Mouse (Mus musculus): ENCODE results near the gene Slc25a14. TPM values are rescaled to one million over a fixed set of nuclear protein-coding genes. Genes with fewer than 3 reads are reported as not detected.

Slc25a14 gene
- polyA plus RNA-seq, 1 experiment from 2014 or later, result 9.0 TPM

GRCm38 (mm10) chrX:48604872-48605271 is 18.3 kb upstream of the Slc25a14 start:
- H3K36me3 ChIP-seq (ENCODE audit: insufficient read depth, low read length), result no peaks in the 10 kb centered on the region
- H3K9me3 ChIP-seq (ENCODE audit: low read length), result no peaks in the 10 kb centered on the region
- H3K27me3 ChIP-seq (replicated peaks; ENCODE audit: insufficient read depth, low read length), result no peaks in the 10 kb centered on the region
- WGBS, result 46% methylated on average over 2 of the region's 2 CpGs
- H3K9ac ChIP-seq (replicated peaks; ENCODE audit: low read depth), result no peak overlapping the region
- no peak overlapping the region for H3K4me2 ChIP-seq (replicated peaks; ENCODE audit: low read depth, low read length)
- H3K4me3 ChIP-seq (ENCODE audit: low read depth, low read length), result no peak overlapping the region
- ATAC-seq (no peak), DNase-seq (ENCODE audit: low spot score) (no peak)
- no peak overlapping the region for H3K27ac ChIP-seq (ENCODE audit: low read length)
- TF ChIP-seq EP300 (IDR thresholded peaks at IDR 0.05) (no peak), CTCF (IDR thresholded peaks at IDR 0.05) (no peak)
- H3K4me1 ChIP-seq (ENCODE audit: insufficient read depth, low read depth, low read length), result no peaks in the 10 kb centered on the region

GRCm38 (mm10) chrX:48623049-48623378 is 199 bp upstream of the Slc25a14 start:
- H3K36me3 ChIP-seq (ENCODE audit: insufficient read depth, low read length), result no peaks in the 10 kb centered on the region
- H3K27ac ChIP-seq (ENCODE audit: low read length), result no peak overlapping the region
- DNase-seq (ENCODE audit: low spot score), result no peak
- H3K9me3 ChIP-seq (ENCODE audit: low read length), result no peaks in the 10 kb centered on the region
- peak overlapping the region; percentile 56 for H3K4me3 ChIP-seq (ENCODE audit: low read depth, low read length)
- 14% methylated on average over 4 of the region's 4 CpGs for WGBS
- H3K4me1 ChIP-seq (ENCODE audit: insufficient read depth, low read depth, low read length), result no peaks in the 10 kb centered on the region
- no peak overlapping the region for H3K9ac ChIP-seq (replicated peaks; ENCODE audit: low read depth)
- ATAC-seq, result no peak
- H3K4me2 ChIP-seq (replicated peaks; ENCODE audit: low read depth, low read length), result peak overlapping the region; percentile 58
- no peaks in the 10 kb centered on the region for H3K27me3 ChIP-seq (replicated peaks; ENCODE audit: insufficient read depth, low read length)
- TF ChIP-seq EP300 (IDR thresholded peaks at IDR 0.05), result no peak
- no peak for TF ChIP-seq CTCF (IDR thresholded peaks at IDR 0.05)

- 12% methylated on average over 8 of the region's 9 CpGs for WGBS
- TF ChIP-seq CTCF (IDR thresholded peaks at IDR 0.05) (no peak), EP300 (IDR thresholded peaks at IDR 0.05) (no peak)
- no peak overlapping the region for H3K27ac ChIP-seq (ENCODE audit: low read length)
- ATAC-seq (no peak), DNase-seq (ENCODE audit: low spot score) (no peak)
- no peaks in the 10 kb centered on the region for H3K36me3 ChIP-seq (ENCODE audit: insufficient read depth, low read length)
- no peaks in the 10 kb centered on the region for H3K4me1 ChIP-seq (ENCODE audit: insufficient read depth, low read depth, low read length)
- no peaks in the 10 kb centered on the region for H3K27me3 ChIP-seq (replicated peaks; ENCODE audit: insufficient read depth, low read length)
- peak overlapping the region; percentile 58 for H3K4me2 ChIP-seq (replicated peaks; ENCODE audit: low read depth, low read length)
- H3K9ac ChIP-seq (replicated peaks; ENCODE audit: low read depth), result 0 out of 2 replicates have a peak overlapping the region, but pooled peaks have one; percentile 23
- peak overlapping the region; percentile 56 for H3K4me3 ChIP-seq (ENCODE audit: low read depth, low read length)
- no peaks in the 10 kb centered on the region for H3K9me3 ChIP-seq (ENCODE audit: low read length)
Measured at GRCm38 (mm10) chrX:48624054-48624420, 824 bp downstream of the Slc25a14 start.

DNA sequence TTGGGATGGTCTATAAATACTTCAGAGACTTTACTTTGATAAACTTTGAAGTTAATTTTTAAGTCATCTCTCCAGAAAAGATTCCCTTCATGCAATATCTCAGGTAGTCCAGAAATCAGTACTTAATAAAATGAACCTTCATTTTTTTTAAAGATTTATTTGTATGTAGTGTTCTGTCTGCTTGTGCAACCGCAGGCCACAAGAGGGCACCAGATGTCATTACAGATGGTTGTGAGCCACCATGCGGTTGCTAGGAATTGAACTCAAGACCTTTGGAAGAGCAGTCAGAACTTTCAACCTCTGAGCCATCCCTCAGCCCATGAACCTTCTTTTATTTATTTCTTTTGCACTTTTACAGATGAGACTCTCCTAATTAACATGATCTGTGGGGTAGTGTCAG is 13.8 kb downstream of the Slc25a14 start:
- ATAC-seq (no peak), DNase-seq (ENCODE audit: low spot score) (no peak)
- Histone ChIP-seq H3K27me3 (replicated peaks; ENCODE audit: insufficient read depth, low read length) (no peaks in the 10 kb centered on the region), H3K4me1 (ENCODE audit: insufficient read depth, low read depth, low read length) (no peaks in the 10 kb centered on the region), H3K9me3 (ENCODE audit: low read length) (no peaks in the 10 kb centered on the region), H3K4me3 (ENCODE audit: low read depth, low read length) (no peak overlapping the region), H3K36me3 (ENCODE audit: insufficient read depth, low read length) (no peaks in the 10 kb centered on the region), H3K9ac (replicated peaks; ENCODE audit: low read depth) (no peak overlapping the region), H3K4me2 (replicated peaks; ENCODE audit: low read depth, low read length) (no peak overlapping the region), H3K27ac (ENCODE audit: low read length) (no peak overlapping the region)
- no peak for TF ChIP-seq EP300 (IDR thresholded peaks at IDR 0.05)
- TF ChIP-seq CTCF (IDR thresholded peaks at IDR 0.05), result peak; percentile 30; the same call in 1 of the 2 replicates
- WGBS, result 77% methylated on average over 2 of the region's 2 CpGs

DNA sequence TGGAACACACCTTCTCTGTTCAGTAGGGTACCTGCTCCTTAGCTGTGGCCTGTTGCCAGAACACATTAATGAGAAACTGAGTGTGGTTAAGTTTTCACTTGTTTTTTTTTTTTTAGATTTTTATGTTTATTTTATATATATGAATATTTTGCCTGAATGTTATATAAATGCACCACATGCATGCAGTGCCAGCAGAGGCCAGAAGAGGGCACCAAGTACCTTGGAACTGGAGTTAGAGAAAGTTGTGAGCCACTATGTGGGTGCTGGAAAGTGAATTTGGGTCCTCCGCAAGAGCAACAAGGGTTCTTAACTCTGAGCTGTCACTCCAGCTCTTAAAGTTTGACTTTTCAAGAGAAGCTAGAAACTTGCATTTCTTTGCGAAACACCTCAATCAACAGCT is 20.9 kb downstream of the Slc25a14 start:
- no peak overlapping the region for H3K4me2 ChIP-seq (replicated peaks; ENCODE audit: low read depth, low read length)
- no peaks in the 10 kb centered on the region for H3K36me3 ChIP-seq (ENCODE audit: insufficient read depth, low read length)
- no peaks in the 10 kb centered on the region for H3K9me3 ChIP-seq (ENCODE audit: low read length)
- no peak overlapping the region for H3K4me3 ChIP-seq (ENCODE audit: low read depth, low read length)
- H3K9ac ChIP-seq (replicated peaks; ENCODE audit: low read depth), result no peak overlapping the region
- H3K4me1 ChIP-seq (ENCODE audit: insufficient read depth, low read depth, low read length), result no peaks in the 10 kb centered on the region
- H3K27me3 ChIP-seq (replicated peaks; ENCODE audit: insufficient read depth, low read length), result no peaks in the 10 kb centered on the region
- DNase-seq (ENCODE audit: low spot score), result no peak
- ATAC-seq, result no peak
- TF ChIP-seq CTCF (IDR thresholded peaks at IDR 0.05), result peak; percentile 61
- TF ChIP-seq EP300 (IDR thresholded peaks at IDR 0.05), result no peak
- H3K27ac ChIP-seq (ENCODE audit: low read length), result no peak overlapping the region
- WGBS, result 93% methylated on average over 2 of the region's 2 CpGs

DNA sequence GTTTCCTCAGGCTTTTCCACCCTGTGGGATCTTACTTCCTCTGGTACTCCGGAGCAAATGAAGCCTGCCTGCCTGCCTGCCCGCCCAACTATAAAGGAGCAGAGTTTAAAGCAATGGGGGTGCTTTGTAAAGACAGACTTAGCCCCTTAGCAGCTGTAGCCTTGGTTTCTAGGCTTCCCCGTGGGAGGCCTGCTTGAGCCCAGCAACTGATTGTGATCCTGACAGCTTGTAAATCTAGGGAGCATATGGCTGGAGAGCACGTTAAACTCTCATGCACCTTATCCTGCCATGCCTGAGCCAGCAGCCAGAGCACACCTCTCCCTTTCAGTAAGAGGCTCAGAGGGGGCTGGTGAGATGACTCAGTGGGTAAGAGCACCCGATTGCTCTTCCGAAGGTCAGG is 43.6 kb downstream of the Slc25a14 start:
- no peaks in the 10 kb centered on the region for H3K36me3 ChIP-seq (ENCODE audit: insufficient read depth, low read length)
- no peaks in the 10 kb centered on the region for H3K27me3 ChIP-seq (replicated peaks; ENCODE audit: insufficient read depth, low read length)
- 43% methylated on average over 6 of the region's 6 CpGs for WGBS
- H3K4me3 ChIP-seq (ENCODE audit: low read depth, low read length), result no peak overlapping the region
- ATAC-seq (no peak), DNase-seq (ENCODE audit: low spot score) (no peak)
- no peak overlapping the region for H3K4me2 ChIP-seq (replicated peaks; ENCODE audit: low read depth, low read length)
- no peaks in the 10 kb centered on the region for H3K4me1 ChIP-seq (ENCODE audit: insufficient read depth, low read depth, low read length)
- no peak overlapping the region for H3K27ac ChIP-seq (ENCODE audit: low read length)
- no peak overlapping the region for H3K9ac ChIP-seq (replicated peaks; ENCODE audit: low read depth)
- TF ChIP-seq EP300 (IDR thresholded peaks at IDR 0.05) (no peak), CTCF (IDR thresholded peaks at IDR 0.05) (no peak)
- no peaks in the 10 kb centered on the region for H3K9me3 ChIP-seq (ENCODE audit: low read length)

DNA sequence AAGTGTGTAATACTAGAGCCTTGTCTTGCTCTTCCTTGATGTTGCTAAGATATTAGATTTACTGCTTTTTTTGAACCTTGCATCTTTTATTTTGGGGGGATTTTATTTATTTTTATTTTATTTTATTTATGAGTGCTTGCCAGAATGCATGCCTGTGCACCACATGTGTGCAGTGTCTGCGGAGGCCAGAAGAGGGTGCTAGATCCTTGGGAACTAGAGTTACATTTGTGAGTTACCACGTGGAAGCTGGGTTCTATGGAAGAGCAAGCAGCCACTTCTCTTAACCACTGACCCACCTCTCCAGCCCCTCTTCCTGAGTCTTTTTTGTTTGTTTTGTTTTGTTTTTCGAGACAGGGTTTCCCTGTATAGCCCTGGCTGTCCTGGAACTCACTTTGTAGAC is 46.4 kb downstream of the Slc25a14 start:
- ATAC-seq (no peak), DNase-seq (ENCODE audit: low spot score) (no peak)
- Histone ChIP-seq H3K9me3 (ENCODE audit: low read length) (no peaks in the 10 kb centered on the region), H3K4me2 (replicated peaks; ENCODE audit: low read depth, low read length) (no peak overlapping the region), H3K9ac (replicated peaks; ENCODE audit: low read depth) (no peak overlapping the region), H3K36me3 (ENCODE audit: insufficient read depth, low read length) (no peaks in the 10 kb centered on the region), H3K4me3 (ENCODE audit: low read depth, low read length) (no peak overlapping the region), H3K27ac (ENCODE audit: low read length) (no peak overlapping the region), H3K4me1 (ENCODE audit: insufficient read depth, low read depth, low read length) (no peaks in the 10 kb centered on the region), H3K27me3 (replicated peaks; ENCODE audit: insufficient read depth, low read length) (no peaks in the 10 kb centered on the region)
- WGBS, result 65% methylated on average over 3 of the region's 3 CpGs
- TF ChIP-seq EP300 (IDR thresholded peaks at IDR 0.05), result no peak
- no peak; the same call in 1 of the 2 replicates for TF ChIP-seq CTCF (IDR thresholded peaks at IDR 0.05)
